Mouse (Mus musculus) kidney, adult 2 months (tissue): Measurements from ENCODE around the gene Tmem123. TPM values are rescaled to one million over a fixed set of nuclear protein-coding genes. Genes with fewer than 3 reads are reported as not detected.

Experiments used
- DNase-seq: peaks from one replicate; pipeline ENCODE4 v3.0.0; 2021
- H3K27ac ChIP-seq: fragments of 200-500 bp; 2 replicates; pipeline ENCODE4 v1.5.1; 2012; ENCODE audit warnings: low read depth, low read length, control low read depth, inconsistent platforms; ENCODE audit not compliant: insufficient read depth
- H3K27me3 ChIP-seq: fragments of 200-500 bp; replicated peaks from 2 replicates; pipeline ENCODE4 v1.6.1; 2012; ENCODE audit warnings: mild to moderate bottlenecking, moderate library complexity, low read length, inconsistent platforms; ENCODE audit not compliant: control insufficient read depth, insufficient read depth
- H3K36me3 ChIP-seq: fragments of 200-500 bp; 2 replicates; pipeline ENCODE4 v1.6.1; 2012; ENCODE audit warnings: mild to moderate bottlenecking, moderate library complexity, low read length, inconsistent platforms; ENCODE audit not compliant: control insufficient read depth, insufficient read depth
- H3K4me1 ChIP-seq: fragments of 200-500 bp; 2 replicates; pipeline ENCODE4 v1.6.1; 2011; ENCODE audit warnings: low read length; ENCODE audit not compliant: control insufficient read depth, insufficient read depth
- H3K4me3 ChIP-seq: fragments of 200-500 bp; 2 replicates; pipeline ENCODE4 v1.5.1; 2011; ENCODE audit warnings: mild to moderate bottlenecking, low read depth, low read length, control low read depth; ENCODE audit not compliant: insufficient read depth
- CTCF ChIP-seq: fragments of 200-500 bp; conservative IDR thresholded peaks from 2 replicates; pipeline ENCODE4 v1.5.1; 2011; ENCODE audit warnings: low read depth, mild to moderate bottlenecking, control low read depth, low read length, moderate library complexity, mixed read lengths; ENCODE audit not compliant: insufficient read depth, insufficient read length
- POLR2A ChIP-seq: fragments of 200-500 bp; IDR thresholded peaks from one replicate; pipeline ENCODE4 v1.6.1; 2011; ENCODE audit warnings: low read depth, low read length, control low read depth
- WGBS: fragments of 180-500 bp; shearing (Covaris S2); methylation state at CpG from one replicate; pipeline ENCODE4 v1.1.7; 2018; 5-methylcytosine and 5-hydroxymethylcytosine counted together
- polyA plus RNA-seq: library from polyadenylated mRNA; depleted of rRNA; stranded (reverse); fragments of >200 nt; gene quantifications from 2 replicates; pipeline ENCODE4 v1.2.3, GENCODE M21; 2012

Tmem123 gene
- polyA plus RNA-seq, 1 experiment, result 43.7 TPM

DNA sequence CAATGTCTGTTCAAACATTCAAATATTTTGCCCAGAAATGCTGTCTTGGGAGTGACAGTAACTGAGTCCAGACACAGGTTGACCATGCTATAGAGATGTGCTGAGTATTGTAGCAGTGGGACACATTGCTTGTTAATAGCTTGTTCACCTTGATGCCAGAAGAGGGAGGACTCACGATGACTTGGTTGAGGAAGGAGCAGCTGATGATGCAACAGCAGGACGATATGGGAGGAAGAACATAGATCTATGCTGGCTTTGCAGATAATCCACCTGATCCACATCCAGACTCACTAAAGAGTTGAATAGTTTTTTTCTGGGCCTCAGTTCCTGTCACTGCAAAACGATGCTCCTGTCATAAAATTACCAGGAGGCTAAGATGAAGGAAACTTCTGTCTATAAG is 2.7 kb downstream of the Tmem123 start:
- Histone ChIP-seq H3K27me3 (no peaks in the 10 kb centered on the region), H3K4me1 (peaks cover 4% of the 10 kb centered on the region; the same call in 1 of the 2 replicates), H3K36me3 (no peaks in the 10 kb centered on the region; the same call in 1 of the 2 replicates), H3K27ac (no peak overlapping the region), H3K4me3 (no peak overlapping the region)
- 59% methylated on average over 3 of the region's 3 CpGs for WGBS
- no peak for DNase-seq
- no peak for TF ChIP-seq CTCF
- no peak for TF ChIP-seq POLR2A

DNA sequence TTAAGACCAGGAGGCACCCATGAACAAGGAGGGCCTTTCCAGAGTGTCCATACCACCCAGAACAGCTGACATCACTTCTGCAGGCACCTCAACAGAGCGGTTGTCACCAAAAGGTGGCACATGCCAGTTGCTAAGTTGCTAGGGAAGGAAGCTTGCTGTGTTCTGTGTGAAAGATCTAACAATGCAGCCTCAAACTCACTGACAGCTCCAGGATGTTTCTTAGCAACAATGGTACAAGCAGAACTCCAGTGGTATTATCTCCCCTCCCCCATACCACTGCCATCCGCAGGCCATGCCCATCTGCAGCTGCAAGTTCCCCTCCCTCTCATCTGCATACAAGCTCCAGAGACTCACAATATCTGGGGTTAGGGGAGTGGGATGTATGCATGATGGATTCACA is 3.7 kb downstream of the Tmem123 start:
- TF ChIP-seq POLR2A (no peak), CTCF (no peak)
- no peak overlapping the region for H3K27ac ChIP-seq
- H3K4me1 ChIP-seq, result peaks cover 4% of the 10 kb centered on the region; the same call in 1 of the 2 replicates
- WGBS, result 70% methylated on average over 2 of the region's 2 CpGs
- no peaks in the 10 kb centered on the region; the same call in 1 of the 2 replicates for H3K36me3 ChIP-seq
- no peak for DNase-seq
- H3K27me3 ChIP-seq, result no peaks in the 10 kb centered on the region
- no peak overlapping the region for H3K4me3 ChIP-seq

DNA sequence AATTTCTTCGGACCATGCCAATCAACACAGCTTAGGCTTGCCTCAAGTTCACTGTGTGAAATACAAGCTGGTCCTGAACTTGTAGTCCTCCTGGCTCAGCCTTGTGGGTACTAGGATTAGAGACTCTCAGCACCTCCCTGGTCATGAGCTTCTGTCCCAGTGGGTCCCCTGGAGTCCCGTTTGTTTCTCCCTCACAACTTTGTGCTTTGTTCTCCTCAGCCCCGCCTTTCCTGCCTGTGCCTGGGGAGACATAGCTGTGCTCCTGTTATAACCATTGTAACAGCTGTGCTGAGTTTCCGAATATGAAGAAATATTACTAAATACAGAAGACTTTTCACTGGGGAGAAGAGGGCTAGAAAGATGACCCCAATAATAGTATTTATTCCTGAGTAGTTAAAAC is 5.2 kb downstream of the Tmem123 start:
- WGBS, result 74% methylated on average over 4 of the region's 4 CpGs
- DNase-seq, result no peak
- TF ChIP-seq POLR2A, result no peak
- no peak for TF ChIP-seq CTCF
- Histone ChIP-seq H3K27ac (no peak overlapping the region), H3K4me3 (no peak overlapping the region), H3K4me1 (peaks cover 4% of the 10 kb centered on the region; the same call in 1 of the 2 replicates), H3K27me3 (no peaks in the 10 kb centered on the region), H3K36me3 (no peaks in the 10 kb centered on the region; the same call in 1 of the 2 replicates)

DNA sequence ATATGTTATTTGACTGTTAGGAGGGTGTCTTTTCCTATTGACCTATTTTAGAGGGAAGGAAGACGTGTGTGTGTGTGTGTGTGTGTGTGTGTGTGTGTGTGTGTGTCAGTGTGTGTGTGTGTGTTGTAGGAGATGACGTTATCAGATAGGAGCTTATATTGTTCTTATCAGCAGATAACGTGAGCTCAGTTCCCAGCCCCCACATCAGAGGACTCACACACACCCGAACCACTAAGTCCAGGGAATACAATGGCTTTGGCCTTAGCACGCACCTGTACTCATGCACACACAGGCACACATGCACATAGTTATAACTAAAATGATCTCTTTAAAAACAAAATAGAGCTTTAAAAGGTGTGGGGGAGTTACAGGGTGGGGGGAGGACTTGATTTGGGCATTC is 5.7 kb downstream of the Tmem123 start:
- no peak overlapping the region for H3K27ac ChIP-seq
- H3K4me1 ChIP-seq, result peaks cover 4% of the 10 kb centered on the region; the same call in 1 of the 2 replicates
- H3K36me3 ChIP-seq, result no peaks in the 10 kb centered on the region; the same call in 1 of the 2 replicates
- H3K4me3 ChIP-seq, result no peak overlapping the region
- TF ChIP-seq CTCF, result no peak
- TF ChIP-seq POLR2A, result no peak
- no peaks in the 10 kb centered on the region for H3K27me3 ChIP-seq
- 76% methylated on average over 5 of the region's 5 CpGs for WGBS
- DNase-seq, result no peak

DNA sequence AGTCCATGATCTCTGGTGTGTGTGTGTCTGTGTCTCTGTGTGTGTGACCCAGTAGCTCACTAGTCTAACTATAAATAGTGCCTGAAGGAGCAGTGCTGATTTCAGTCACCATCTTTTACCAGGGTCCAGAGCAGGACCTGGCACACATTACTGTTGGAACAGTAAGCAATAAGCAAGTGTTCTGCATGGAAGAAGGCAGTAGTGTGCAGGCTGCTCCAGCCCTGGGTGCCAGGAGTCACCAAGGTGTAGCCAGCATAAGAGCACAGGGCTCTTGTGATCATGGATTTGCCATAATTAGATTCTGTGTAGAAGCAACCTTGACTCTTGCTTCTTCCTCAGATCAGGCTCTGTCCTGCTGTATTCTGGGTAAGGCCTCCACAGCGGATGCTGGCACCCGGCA is 8.5 kb downstream of the Tmem123 start:
- 96% methylated on average over 2 of the region's 2 CpGs for WGBS
- TF ChIP-seq POLR2A, result no peak
- TF ChIP-seq CTCF, result no peak
- DNase-seq, result no peak
- Histone ChIP-seq H3K27ac (no peak overlapping the region), H3K4me3 (no peak overlapping the region), H3K27me3 (no peaks in the 10 kb centered on the region), H3K36me3 (no peaks in the 10 kb centered on the region; the same call in 1 of the 2 replicates), H3K4me1 (0 out of 2 replicates have a peak, but pooled peaks cover 3% of the 10 kb centered on the region)

DNA sequence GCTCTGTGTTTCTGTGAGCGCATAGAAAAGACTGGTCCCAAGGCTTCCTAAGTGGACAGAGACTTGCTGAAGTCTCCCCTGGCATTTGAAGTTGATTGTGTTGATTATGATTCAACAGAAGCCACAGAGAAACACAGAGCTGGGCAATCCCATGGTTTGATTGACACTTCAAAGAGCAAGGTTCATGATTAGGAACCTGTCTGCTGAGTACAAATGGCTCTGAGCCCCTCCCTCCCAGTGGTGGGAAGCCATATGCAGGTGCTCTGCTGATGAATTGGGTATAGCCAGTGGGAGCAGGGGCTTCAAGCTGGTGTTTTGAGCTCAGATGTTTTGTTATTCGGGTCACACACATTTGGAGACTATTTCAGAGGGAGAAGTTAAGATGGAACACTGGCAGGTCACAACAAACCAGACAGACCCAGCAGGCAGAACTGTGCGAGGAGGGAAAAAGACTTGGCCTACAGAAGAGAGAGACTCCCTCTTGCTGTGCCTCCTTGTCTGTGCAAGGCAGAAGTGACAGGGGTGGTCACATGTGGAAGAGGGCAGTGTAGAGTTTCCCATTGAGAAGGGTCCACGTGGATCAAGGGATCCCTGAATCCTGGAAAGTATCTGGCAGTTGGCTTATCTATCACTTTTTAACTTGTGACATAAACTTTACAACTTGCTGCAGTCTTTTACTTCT is 9.1 kb downstream of the Tmem123 start:
- peaks cover 5% of the 10 kb centered on the region; the same call in 1 of the 2 replicates for H3K4me1 ChIP-seq
- TF ChIP-seq POLR2A (no peak), CTCF (no peak)
- H3K36me3 ChIP-seq, result no peaks in the 10 kb centered on the region; the same call in 1 of the 2 replicates
- no peak overlapping the region for H3K4me3 ChIP-seq
- H3K27ac ChIP-seq, result no peak overlapping the region
- WGBS, result 87% methylated on average over 4 of the region's 4 CpGs
- no peak for DNase-seq
- H3K27me3 ChIP-seq, result no peaks in the 10 kb centered on the region

DNA sequence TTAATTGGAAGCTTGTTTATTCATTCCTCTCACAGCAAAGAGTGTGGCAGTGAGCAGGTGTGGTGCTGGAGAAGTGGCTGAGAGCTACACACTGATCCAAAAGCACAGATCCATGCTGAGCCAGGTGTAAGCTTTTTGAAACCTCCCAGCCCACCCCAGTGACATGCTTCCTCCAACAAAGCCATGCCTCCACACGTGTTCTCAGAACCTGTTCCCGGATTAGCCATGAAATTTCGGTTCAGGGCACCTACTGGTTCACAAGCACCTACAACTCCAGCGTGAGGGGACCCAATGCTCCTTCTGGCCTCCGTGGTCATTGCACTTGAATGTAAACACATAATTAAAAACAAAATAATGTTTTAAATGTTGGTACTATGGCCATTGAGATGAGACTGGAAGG is 9.8 kb downstream of the Tmem123 start:
- Histone ChIP-seq H3K27me3 (no peaks in the 10 kb centered on the region), H3K27ac (no peak overlapping the region), H3K36me3 (no peaks in the 10 kb centered on the region; the same call in 1 of the 2 replicates), H3K4me1 (peaks cover 5% of the 10 kb centered on the region; the same call in 1 of the 2 replicates), H3K4me3 (no peak overlapping the region)
- TF ChIP-seq POLR2A, result no peak
- TF ChIP-seq CTCF, result no peak
- DNase-seq, result no peak
- WGBS, result 97% methylated on average over 5 of the region's 5 CpGs

DNA sequence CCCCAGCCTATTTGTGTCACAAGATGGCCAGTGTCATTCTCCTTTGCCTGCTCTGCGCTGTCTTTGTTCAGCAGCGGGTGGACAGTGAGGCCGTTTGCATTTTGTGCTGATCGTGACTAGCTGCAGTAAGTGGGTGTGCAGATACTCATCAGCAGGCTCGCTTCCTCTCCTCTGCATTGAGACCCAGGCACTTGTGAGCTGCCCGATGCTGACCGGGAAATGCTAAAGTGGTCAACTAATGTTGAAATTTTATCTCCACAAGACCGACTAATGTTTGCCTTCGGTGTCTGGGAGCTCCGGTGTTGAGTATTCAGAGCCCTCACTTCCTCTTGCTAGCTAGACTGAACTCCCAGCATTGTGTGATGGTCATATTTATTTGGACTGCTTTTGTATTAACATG is 10.7 kb downstream of the Tmem123 start:
- Histone ChIP-seq H3K27ac (no peak overlapping the region), H3K4me1 (peaks cover 5% of the 10 kb centered on the region; the same call in 1 of the 2 replicates), H3K4me3 (no peak overlapping the region), H3K36me3 (no peaks in the 10 kb centered on the region; the same call in 1 of the 2 replicates), H3K27me3 (no peaks in the 10 kb centered on the region)
- no peak for DNase-seq
- 82% methylated on average over 10 of the region's 10 CpGs for WGBS
- TF ChIP-seq POLR2A, result no peak
- TF ChIP-seq CTCF, result no peak
